Mouse (Mus musculus) bone marrow macrophage, adult 2 months (primary cell): ENCODE results near the gene Tmem56. TPM values are rescaled to one million over a fixed set of nuclear protein-coding genes. Genes with fewer than 3 reads are reported as not detected.

Experiments
- H3K27ac ChIP-seq: 2 replicates; pipeline ENCODE4 v1.5.1; 2012; ENCODE audit warnings: low read depth, low read length; ENCODE audit not compliant: insufficient read depth
- H3K4me1 ChIP-seq: 2 replicates; pipeline ENCODE4 v1.6.1; 2012; ENCODE audit warnings: low read length; ENCODE audit not compliant: control insufficient read depth, insufficient read depth
- H3K4me3 ChIP-seq: 2 replicates; pipeline ENCODE4 v1.5.1; 2012; ENCODE audit warnings: mild to moderate bottlenecking, low read length, moderate library complexity; ENCODE audit not compliant: insufficient read depth
- CTCF ChIP-seq: IDR thresholded peaks from 2 replicates; pipeline ENCODE4 v1.5.1; 2012; ENCODE audit warnings: low read depth, mild to moderate bottlenecking, low read length, moderate library complexity
- POLR2A ChIP-seq: IDR thresholded peaks from 2 replicates; pipeline ENCODE4 v1.6.1; 2012; ENCODE audit warnings: mild to moderate bottlenecking, low read depth, low read length, borderline replicate concordance
- polyA plus RNA-seq: library from polyadenylated mRNA; stranded (reverse); fragments of >200 nt; gene quantifications from 2 replicates; pipeline ENCODE4 v1.2.4, GENCODE M21; 2012; ENCODE audit not compliant: missing spikeins, insufficient read depth, insufficient read length

Tmem56 gene
- polyA plus RNA-seq, 1 experiment, result not detected

GRCm38 (mm10) chr3:121287151-121287550 is 4.3 kb upstream of the Tmem56 start:
- Histone ChIP-seq H3K27ac (no peak overlapping the region), H3K4me1 (peaks cover 2% of the 10 kb centered on the region; the same call in 1 of the 2 replicates), H3K4me3 (no peak overlapping the region)
- TF ChIP-seq POLR2A (no peak), CTCF (no peak)

DNA sequence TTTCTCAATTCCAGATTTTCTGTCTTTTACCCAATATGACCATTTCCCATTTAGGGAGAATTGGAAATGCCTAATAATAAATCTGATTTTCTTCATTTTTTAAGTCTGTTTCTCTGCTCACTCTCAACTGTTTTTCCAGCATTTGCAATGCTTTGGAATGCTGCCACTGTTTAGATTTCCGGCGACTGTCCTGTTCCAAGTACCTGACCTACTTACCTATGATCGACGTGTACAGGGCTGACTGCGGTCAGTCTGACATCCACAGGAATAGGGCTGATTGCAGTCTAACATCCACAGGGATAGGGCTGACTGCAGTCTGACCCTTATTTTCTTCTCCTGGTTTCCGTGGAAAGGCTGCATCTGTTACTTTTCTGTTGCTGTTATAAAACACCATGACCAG is 2.3 kb upstream of the Tmem56 start:
- Histone ChIP-seq H3K4me3 (no peak overlapping the region), H3K4me1 (no peaks in the 10 kb centered on the region), H3K27ac (no peak overlapping the region)
- TF ChIP-seq POLR2A, result no peak
- TF ChIP-seq CTCF, result no peak

GRCm38 (mm10) chr3:121279679-121280078 is 3.2 kb downstream of the Tmem56 start:
- TF ChIP-seq CTCF, result no peak
- no peak for TF ChIP-seq POLR2A
- no peaks in the 10 kb centered on the region for H3K4me1 ChIP-seq
- no peak overlapping the region for H3K27ac ChIP-seq
- H3K4me3 ChIP-seq, result no peak overlapping the region

- H3K4me1 ChIP-seq, result no peaks in the 10 kb centered on the region
- H3K27ac ChIP-seq, result no peak overlapping the region
- TF ChIP-seq CTCF, result no peak
- no peak for TF ChIP-seq POLR2A
- no peak overlapping the region for H3K4me3 ChIP-seq
Observed at GRCm38 (mm10) chr3:121277557-121277956, 5.3 kb downstream of the Tmem56 start.

DNA sequence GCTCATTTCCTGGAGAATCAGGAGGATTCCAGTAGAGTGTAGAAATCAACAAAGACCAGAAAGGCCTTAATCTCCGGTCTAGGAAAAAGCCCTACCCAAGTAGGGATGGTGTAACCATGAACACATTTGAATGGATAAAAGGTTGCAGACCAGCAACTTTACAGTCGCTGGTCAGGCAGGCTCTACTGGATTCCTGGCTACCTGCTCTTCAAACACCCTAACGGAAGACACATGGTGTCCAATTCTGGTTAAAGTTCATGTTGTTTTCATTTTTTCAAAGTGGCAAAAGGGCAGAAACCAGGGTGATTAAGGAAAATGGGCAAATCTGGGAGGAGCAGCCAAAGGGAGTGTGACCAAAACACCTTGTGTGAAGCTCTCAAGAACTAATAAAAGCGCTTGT is 5.9 kb downstream of the Tmem56 start:
- H3K4me3 ChIP-seq, result no peak overlapping the region
- no peak overlapping the region for H3K27ac ChIP-seq
- TF ChIP-seq CTCF (no peak), POLR2A (no peak)
- H3K4me1 ChIP-seq, result no peaks in the 10 kb centered on the region

- Histone ChIP-seq H3K4me3 (no peak overlapping the region), H3K4me1 (no peaks in the 10 kb centered on the region), H3K27ac (no peak overlapping the region)
- TF ChIP-seq POLR2A, result no peak
- TF ChIP-seq CTCF, result no peak
Observed at GRCm38 (mm10) chr3:121274010-121274409, 8.9 kb downstream of the Tmem56 start.

- TF ChIP-seq CTCF, result no peak
- TF ChIP-seq POLR2A, result no peak
- Histone ChIP-seq H3K27ac (no peak overlapping the region), H3K4me3 (no peak overlapping the region), H3K4me1 (no peaks in the 10 kb centered on the region)
Observed at GRCm38 (mm10) chr3:121272577-121272976, 10.3 kb downstream of the Tmem56 start.

- Histone ChIP-seq H3K27ac (no peak overlapping the region), H3K4me3 (no peak overlapping the region)
Observed at GRCm38 (mm10) chr3:121267283-121267682, 15.6 kb downstream of the Tmem56 start.

DNA sequence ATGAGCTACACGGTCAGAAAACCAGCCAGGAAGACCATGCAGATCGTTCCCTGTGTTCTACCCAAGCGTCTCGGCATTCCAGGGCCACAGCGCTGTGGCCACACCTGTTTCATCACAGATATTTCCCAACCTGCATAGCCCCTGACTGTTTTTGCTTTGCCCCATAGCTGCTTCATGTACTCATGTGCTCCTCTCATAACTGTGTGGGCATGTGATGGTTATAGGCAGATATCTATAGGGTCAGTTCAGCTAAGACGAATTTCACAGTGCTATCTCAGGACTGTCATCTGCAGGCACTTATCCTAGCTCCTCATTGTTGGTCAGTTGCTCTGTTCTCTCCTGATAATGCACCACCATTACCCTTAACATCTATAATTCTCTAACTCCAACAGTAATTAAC is 18.7 kb downstream of the Tmem56 start:
- no peak overlapping the region for H3K27ac ChIP-seq
- TF ChIP-seq CTCF (no peak), POLR2A (no peak)
- no peaks in the 10 kb centered on the region for H3K4me1 ChIP-seq
- no peak overlapping the region for H3K4me3 ChIP-seq

More at GRCm38 (mm10) chr3:121267283-121267682, 15.6 kb downstream of the Tmem56 start:
- TF ChIP-seq CTCF, result no peak
- no peak for TF ChIP-seq POLR2A
- no peaks in the 10 kb centered on the region for H3K4me1 ChIP-seq

- Histone ChIP-seq H3K4me1 (no peaks in the 10 kb centered on the region), H3K4me3 (peak overlapping the region; percentile 35), H3K27ac (no peak overlapping the region)
- no peak for TF ChIP-seq POLR2A
Observed at GRCm38 (mm10) chr3:121263205-121263548, 19.7 kb downstream of the Tmem56 start.
